Mouse (Mus musculus) ES-E14 (cell line): ENCODE data around the gene Tnr. TPM values are rescaled to one million over a fixed set of nuclear protein-coding genes. Genes with fewer than 3 reads are reported as not detected.

Source experiments
- DNase-seq: peaks from one replicate; pipeline ENCODE4 v3.0.0-alpha.2; 2013; ENCODE audit warnings: low read depth, low spot score
- H3K27ac ChIP-seq: 2 replicates; pipeline ENCODE4 v1.5.1; 2012; ENCODE audit warnings: low read depth, mild to moderate bottlenecking, low read length, moderate library complexity, mixed read lengths; ENCODE audit not compliant: poor library complexity, insufficient read depth, severe bottlenecking
- H3K36me3 ChIP-seq: 2 replicates; pipeline ENCODE4 v1.6.1; 2012; ENCODE audit warnings: mild to moderate bottlenecking, low read length, moderate library complexity, mixed read lengths; ENCODE audit not compliant: control insufficient read depth, poor library complexity, insufficient read depth, severe bottlenecking
- H3K4me1 ChIP-seq, 2 experiments: fragments of 150-350 bp in 1 of 2; sonication (generic) in 1 of 2; 2 replicates each; pipeline ENCODE4 v1.6.1; 2012; ENCODE audit warnings: low read length in 2 of 2, mild to moderate bottlenecking in 1 of 2, mixed read lengths in 1 of 2; ENCODE audit not compliant: control insufficient read depth in 2 of 2, insufficient read depth in 2 of 2, poor library complexity in 1 of 2
- H3K4me3 ChIP-seq, 2 experiments: fragments of 150-350 bp in 1 of 2; sonication (generic) in 1 of 2; 2 replicates each; pipeline ENCODE4 v1.5.1; 2012; ENCODE audit warnings: low read length in 2 of 2, low read depth in 1 of 2, mild to moderate bottlenecking in 1 of 2, mixed read lengths in 1 of 2; ENCODE audit not compliant: insufficient read depth in 1 of 2, poor library complexity in 1 of 2, severe bottlenecking in 1 of 2
- H3K9ac ChIP-seq: 2 replicates; pipeline ENCODE4 v1.6.1; 2012; ENCODE audit warnings: low read depth, mild to moderate bottlenecking, low read length, mixed read lengths; ENCODE audit not compliant: poor library complexity, insufficient read depth, severe bottlenecking
- H3K9me3 ChIP-seq: fragments of 150-350 bp; sonication (generic); 2 replicates; pipeline ENCODE4 v1.6.1; 2012; ENCODE audit warnings: low read depth, mild to moderate bottlenecking, low read length; ENCODE audit not compliant: control insufficient read depth, insufficient read depth
- CHD2 ChIP-seq: IDR thresholded peaks from 2 replicates; pipeline ENCODE4 v1.6.1; 2014; ENCODE audit warnings: mild to moderate bottlenecking, low read depth, low read length, inconsistent platforms
- HCFC1 ChIP-seq: IDR thresholded peaks from 2 replicates; pipeline ENCODE4 v1.6.1; 2012; ENCODE audit warnings: low read length, inconsistent platforms, borderline replicate concordance; ENCODE audit not compliant: insufficient read depth
- MAFK ChIP-seq: IDR thresholded peaks from 2 replicates; pipeline ENCODE4 v1.6.1; 2014; ENCODE audit warnings: mild to moderate bottlenecking, low read depth, low read length, inconsistent platforms; ENCODE audit not compliant: insufficient read depth
- ZC3H11A ChIP-seq: IDR thresholded peaks from 2 replicates; pipeline ENCODE4 v1.6.1; 2012; ENCODE audit warnings: low read depth, mild to moderate bottlenecking, inconsistent platforms, low read length, borderline replicate concordance
- ZNF384 ChIP-seq: IDR thresholded peaks from 2 replicates; pipeline ENCODE4 v1.6.1; 2012; ENCODE audit warnings: low read depth, low read length, inconsistent platforms
- in situ Hi-C, 2 experiments: fragments of 600-800 bp; cut with MboI; formaldehyde crosslinking; loops; one replicate each; pipeline ENCODE4 v1.15.1; 2025; ENCODE audit warnings: low sequenced_read_pairs in 2 of 2, inconsistent platforms in 1 of 2; ENCODE audit not compliant: unreplicated experiment in 2 of 2
- total RNA-seq: library from RNA; depleted of rRNA; stranded (reverse); fragments of 300-350 nt; gene quantifications from 2 replicates; pipeline ENCODE4 v1.2.3, GENCODE M21; 2012

Gene Tnr
- total RNA-seq, 1 experiment = not detected

GRCm38 (mm10) chr1:159816614-159817371, 293.2 kb downstream of the Tnr start:
- Histone ChIP-seq H3K9ac (no peak overlapping the region), H3K4me3 (no peak overlapping the region), H3K27ac (no peak overlapping the region), H3K4me1 (peaks cover 0 to 10% of the 10 kb centered on the region in 2 experiments; a peak in 1 of 4 replicates), H3K9me3 (no peaks in the 10 kb centered on the region), H3K36me3 (no peaks in the 10 kb centered on the region)
- no peak for DNase-seq
- TF ChIP-seq MAFK = no peak
- in situ Hi-C loops = no loop called here

GRCm38 (mm10) chr1:159819511-159819910, 295.9 kb downstream of the Tnr start:
- no peaks in the 10 kb centered on the region for H3K9me3 ChIP-seq
- H3K4me3 ChIP-seq = no peak overlapping the region
- H3K27ac ChIP-seq = no peak overlapping the region
- no peak for DNase-seq
- no peak overlapping the region for H3K9ac ChIP-seq
- no peaks in the 10 kb centered on the region for H3K4me1 ChIP-seq
- H3K36me3 ChIP-seq = no peaks in the 10 kb centered on the region
- TF ChIP-seq ZC3H11A (no peak), MAFK (no peak), ZNF384 (no peak)
- in situ Hi-C loops = no loop called here

- no peak for TF ChIP-seq CHD2
- TF ChIP-seq HCFC1 = no peak
- TF ChIP-seq ZNF384 = no peak
- TF ChIP-seq MAFK = no peak
- no peak for TF ChIP-seq ZC3H11A
- H3K9ac ChIP-seq = no peak overlapping the region
- H3K27ac ChIP-seq = no peak overlapping the region
- in situ Hi-C loops = no loop called here
- no peak overlapping the region for H3K4me3 ChIP-seq
- no peaks in the 10 kb centered on the region for H3K4me1 ChIP-seq
- no peaks in the 10 kb centered on the region for H3K36me3 ChIP-seq
- no peaks in the 10 kb centered on the region for H3K9me3 ChIP-seq
- no peak for DNase-seq
Measured at GRCm38 (mm10) chr1:159822416-159822815, 298.8 kb downstream of the Tnr start.

GRCm38 (mm10) chr1:159828531-159828930, 305.0 kb downstream of the Tnr start:
- H3K4me1 ChIP-seq = no peaks in the 10 kb centered on the region
- no peak for TF ChIP-seq ZC3H11A
- DNase-seq = no peak
- in situ Hi-C loops = no loop called here
- no peaks in the 10 kb centered on the region for H3K36me3 ChIP-seq
- H3K27ac ChIP-seq = no peak overlapping the region
- H3K9me3 ChIP-seq = no peaks in the 10 kb centered on the region
- no peak overlapping the region for H3K4me3 ChIP-seq
- no peak overlapping the region for H3K9ac ChIP-seq

- Histone ChIP-seq H3K36me3 (no peaks in the 10 kb centered on the region), H3K27ac (no peak overlapping the region), H3K9me3 (no peaks in the 10 kb centered on the region), H3K4me1 (peaks cover 0 to 2% of the 10 kb centered on the region in 2 experiments; a peak in 2 of 4 replicates), H3K9ac (no peak overlapping the region), H3K4me3 (no peak overlapping the region)
- no peak for DNase-seq
- in situ Hi-C loops = no loop called here
- no peak for TF ChIP-seq ZNF384
- no peak for TF ChIP-seq HCFC1
- TF ChIP-seq MAFK = no peak
- no peak for TF ChIP-seq CHD2
- TF ChIP-seq ZC3H11A = no peak
Measured at GRCm38 (mm10) chr1:159833165-159833564, 309.6 kb downstream of the Tnr start.
